Mouse (Mus musculus) MEL (cell line): ENCODE measurements around the gene Hist1h1e. TPM values are rescaled to one million over a fixed set of nuclear protein-coding genes. Genes with fewer than 3 reads are reported as not detected.
A peak's percentile ranks its signal among the peaks of the same experiment; 100 is the strongest.

ENCODE experiments used
- DNase-seq: peaks from one replicate; pipeline ENCODE4 v3.0.0; 2011; ENCODE audit warnings: low read depth, low spot score
- H3K27ac ChIP-seq: 2 replicates; pipeline ENCODE4 v1.5.1; 2012; ENCODE audit warnings: low read depth, mild to moderate bottlenecking, control low read depth, low read length, moderate library complexity; ENCODE audit not compliant: control insufficient read depth
- H3K27me3 ChIP-seq, 2 experiments: fragments of 150-350 bp in 1 of 2; sonication (generic) in 1 of 2; 2 replicates each; pipeline ENCODE4 v1.6.1; 2012; ENCODE audit warnings: low read length in 2 of 2, mild to moderate bottlenecking in 2 of 2, improper control_type of control experiment in 1 of 2, moderate library complexity in 1 of 2; ENCODE audit not compliant: insufficient read depth in 2 of 2, control insufficient read depth in 1 of 2
- H3K36me3 ChIP-seq, 2 experiments: 2 replicates each; pipeline ENCODE4 v1.6.1; 2012 to 2014; ENCODE audit warnings: low read length in 2 of 2, improper control_type of control experiment in 1 of 2, inconsistent platforms in 1 of 2, mild to moderate bottlenecking in 1 of 2; ENCODE audit not compliant: insufficient read depth in 2 of 2, control insufficient read depth in 1 of 2
- H3K4me1 ChIP-seq, 2 experiments: fragments of 150-350 bp in 1 of 2; sonication (generic) in 1 of 2; 2 replicates each; pipeline ENCODE4 v1.6.1; 2012; ENCODE audit warnings: low read length in 2 of 2, improper control_type of control experiment in 1 of 2, mild to moderate bottlenecking in 1 of 2; ENCODE audit not compliant: insufficient read depth in 2 of 2, control insufficient read depth in 1 of 2
- H3K4me3 ChIP-seq, 2 experiments: fragments of 150-350 bp in 1 of 2; sonication (generic) in 1 of 2; 2 replicates each; pipeline ENCODE4 v1.5.1; 2012; ENCODE audit warnings: low read depth in 2 of 2, low read length in 2 of 2, mild to moderate bottlenecking in 2 of 2, moderate library complexity in 2 of 2, control low read depth in 1 of 2, improper control_type of control experiment in 1 of 2; ENCODE audit not compliant: control insufficient read depth in 1 of 2, insufficient read depth in 1 of 2
- H3K79me2 ChIP-seq: 2 replicates; pipeline ENCODE4 v1.6.1; 2012; ENCODE audit warnings: mild to moderate bottlenecking, low read length, moderate library complexity; ENCODE audit not compliant: control insufficient read depth, poor library complexity, insufficient read depth
- H3K9ac ChIP-seq: 2 replicates; pipeline ENCODE4 v1.6.1; 2012; ENCODE audit warnings: low read depth, mild to moderate bottlenecking, control low read depth, low read length, moderate library complexity; ENCODE audit not compliant: control insufficient read depth, poor library complexity, severe bottlenecking
- H3K9me3 ChIP-seq: fragments of 150-350 bp; sonication (generic); replicated peaks from 2 replicates; pipeline ENCODE4 v1.6.1; 2012; ENCODE audit warnings: mild to moderate bottlenecking, low read length, improper control_type of control experiment, moderate library complexity; ENCODE audit not compliant: insufficient read depth
- CTCF ChIP-seq, 3 experiments: IDR thresholded peaks in 2 of 3; conservative IDR thresholded peaks in 1 of 3; 2 replicates each; pipeline ENCODE4 v1.5.1; 2011 to 2012; ENCODE audit warnings: low read length in 3 of 3, low read depth in 2 of 3, mild to moderate bottlenecking in 2 of 3, improper control_type of control experiment in 1 of 3, inconsistent platforms in 1 of 3, mixed read lengths in 1 of 3, moderate library complexity in 1 of 3; ENCODE audit not compliant: control insufficient read depth in 1 of 3, insufficient read depth in 1 of 3, poor library complexity in 1 of 3, severe bottlenecking in 1 of 3
- E2F4 ChIP-seq: IDR thresholded peaks from 2 replicates; pipeline ENCODE4 v1.6.1; 2011; ENCODE audit warnings: low read depth, low read length, improper control_type of control experiment, borderline replicate concordance
- ELF1 ChIP-seq: IDR thresholded peaks from 2 replicates; pipeline ENCODE4 v1.6.1; 2014; ENCODE audit warnings: low read depth, mild to moderate bottlenecking, inconsistent platforms, low read length, improper control_type of control experiment, moderate library complexity
- ETS1 ChIP-seq: IDR thresholded peaks from 2 replicates; pipeline ENCODE4 v1.6.1; 2012; ENCODE audit warnings: low read depth, mild to moderate bottlenecking, inconsistent platforms, low read length, improper control_type of control experiment, moderate library complexity
- HCFC1 ChIP-seq: IDR thresholded peaks from 2 replicates; pipeline ENCODE4 v1.6.1; 2012; ENCODE audit warnings: low read depth, mild to moderate bottlenecking, inconsistent platforms, low read length, improper control_type of control experiment, moderate library complexity
- JUND ChIP-seq: IDR thresholded peaks from 2 replicates; pipeline ENCODE4 v1.6.1; 2011; ENCODE audit warnings: low read depth, mild to moderate bottlenecking, improper control_type of control experiment, low read length
- KAT2A ChIP-seq: conservative IDR thresholded peaks from 2 replicates; pipeline ENCODE4 v1.6.1; 2012; ENCODE audit warnings: low read depth, low read length, improper control_type of control experiment, inconsistent platforms
- MAFK ChIP-seq: IDR thresholded peaks from 2 replicates; pipeline ENCODE4 v1.6.1; 2011; ENCODE audit warnings: low read depth, mild to moderate bottlenecking, low read length, improper control_type of control experiment, borderline replicate concordance
- MEF2A ChIP-seq: IDR thresholded peaks from 2 replicates; pipeline ENCODE4 v1.6.1; 2014; ENCODE audit warnings: low read depth, mild to moderate bottlenecking, inconsistent platforms, low read length, improper control_type of control experiment; ENCODE audit not compliant: poor library complexity, insufficient replicate concordance, severe bottlenecking; ENCODE audit errors: extremely low read depth
- MXI1 ChIP-seq: IDR thresholded peaks from 2 replicates; pipeline ENCODE4 v1.6.1; 2011; ENCODE audit warnings: mild to moderate bottlenecking, low read depth, low read length, improper control_type of control experiment
- MYB ChIP-seq: IDR thresholded peaks from 2 replicates; pipeline ENCODE4 v1.6.1; 2011; ENCODE audit warnings: mild to moderate bottlenecking, low read depth, low read length, improper control_type of control experiment
- POLR2A ChIP-seq, 2 experiments: IDR thresholded peaks; 2 replicates each; pipeline ENCODE4 v1.6.1; 2011 to 2012; ENCODE audit warnings: low read length in 2 of 2, mild to moderate bottlenecking in 2 of 2, control low read depth in 1 of 2, improper control_type of control experiment in 1 of 2, low read depth in 1 of 2, moderate library complexity in 1 of 2; ENCODE audit not compliant: control insufficient read depth in 1 of 2, insufficient read depth in 1 of 2, poor library complexity in 1 of 2
- POLR2AphosphoS2 ChIP-seq: IDR thresholded peaks from 2 replicates; pipeline ENCODE4 v1.6.1; 2011; ENCODE audit warnings: low read length, improper control_type of control experiment
- RAD21 ChIP-seq: IDR thresholded peaks from 2 replicates; pipeline ENCODE4 v1.6.1; 2011; ENCODE audit warnings: mild to moderate bottlenecking, low read depth, low read length, improper control_type of control experiment
- SIN3A ChIP-seq: IDR thresholded peaks from 2 replicates; pipeline ENCODE4 v1.6.1; 2012; ENCODE audit warnings: low read length, improper control_type of control experiment, inconsistent platforms
- SMC3 ChIP-seq: IDR thresholded peaks from 2 replicates; pipeline ENCODE4 v1.6.1; 2011; ENCODE audit warnings: low read depth, low read length, improper control_type of control experiment
- TBP ChIP-seq: IDR thresholded peaks from 2 replicates; pipeline ENCODE4 v1.8.0; 2011; ENCODE audit warnings: low read depth, low read length, improper control_type of control experiment
- TCF12 ChIP-seq: IDR thresholded peaks from 2 replicates; pipeline ENCODE4 v1.6.1; 2014; ENCODE audit warnings: low read depth, mild to moderate bottlenecking, inconsistent platforms, low read length, improper control_type of control experiment, moderate library complexity
- UBTF ChIP-seq: IDR thresholded peaks from 2 replicates; pipeline ENCODE4 v1.6.1; 2012; ENCODE audit warnings: low read depth, mild to moderate bottlenecking, inconsistent platforms, low read length, improper control_type of control experiment, moderate library complexity, borderline replicate concordance; ENCODE audit not compliant: insufficient read depth
- USF2 ChIP-seq, 2 experiments: IDR thresholded peaks; 2 replicates each; pipeline ENCODE4 v1.6.1; 2011 to 2012; ENCODE audit warnings: improper control_type of control experiment in 2 of 2, low read length in 2 of 2, borderline replicate concordance in 1 of 2, inconsistent platforms in 1 of 2, low read depth in 1 of 2, mild to moderate bottlenecking in 1 of 2; ENCODE audit not compliant: insufficient read depth in 1 of 2
- ZC3H11A ChIP-seq: IDR thresholded peaks from 2 replicates; pipeline ENCODE4 v1.6.1; 2012; ENCODE audit warnings: low read depth, mild to moderate bottlenecking, inconsistent platforms, low read length, improper control_type of control experiment
- ZKSCAN1 ChIP-seq: IDR thresholded peaks from 2 replicates; pipeline ENCODE4 v1.6.1; 2012; ENCODE audit warnings: low read depth, mild to moderate bottlenecking, inconsistent platforms, low read length, improper control_type of control experiment, moderate library complexity
- ZNF384 ChIP-seq: IDR thresholded peaks from 2 replicates; pipeline ENCODE4 v1.6.1; 2012; ENCODE audit warnings: low read depth, mild to moderate bottlenecking, inconsistent platforms, low read length, improper control_type of control experiment
- polyA plus RNA-seq, 2 experiments: library from polyadenylated mRNA; stranded (reverse) in 1 of 2; unstranded in 1 of 2; fragments of >175 nt in 1 of 2; fragments of >200 nt in 1 of 2; gene quantifications; 2 replicates each; pipeline versions ENCODE4 v1.2.1 to v1.2.4; 2012; ENCODE audit warnings: low replicate concordance in 2 of 2, low read depth in 1 of 2; ENCODE audit not compliant: insufficient read length in 2 of 2, insufficient read depth in 1 of 2, missing spikeins in 1 of 2
- total RNA-seq: library from RNA; depleted of rRNA; stranded (reverse); fragments of 300-350 nt; gene quantifications from 2 replicates; pipeline ENCODE4 v1.2.3, GENCODE M21; 2012

Gene Hist1h1e
- total and polyA plus RNA-seq, 3 experiments, result 1.6 to 268 TPM; not detected in 1

DNA sequence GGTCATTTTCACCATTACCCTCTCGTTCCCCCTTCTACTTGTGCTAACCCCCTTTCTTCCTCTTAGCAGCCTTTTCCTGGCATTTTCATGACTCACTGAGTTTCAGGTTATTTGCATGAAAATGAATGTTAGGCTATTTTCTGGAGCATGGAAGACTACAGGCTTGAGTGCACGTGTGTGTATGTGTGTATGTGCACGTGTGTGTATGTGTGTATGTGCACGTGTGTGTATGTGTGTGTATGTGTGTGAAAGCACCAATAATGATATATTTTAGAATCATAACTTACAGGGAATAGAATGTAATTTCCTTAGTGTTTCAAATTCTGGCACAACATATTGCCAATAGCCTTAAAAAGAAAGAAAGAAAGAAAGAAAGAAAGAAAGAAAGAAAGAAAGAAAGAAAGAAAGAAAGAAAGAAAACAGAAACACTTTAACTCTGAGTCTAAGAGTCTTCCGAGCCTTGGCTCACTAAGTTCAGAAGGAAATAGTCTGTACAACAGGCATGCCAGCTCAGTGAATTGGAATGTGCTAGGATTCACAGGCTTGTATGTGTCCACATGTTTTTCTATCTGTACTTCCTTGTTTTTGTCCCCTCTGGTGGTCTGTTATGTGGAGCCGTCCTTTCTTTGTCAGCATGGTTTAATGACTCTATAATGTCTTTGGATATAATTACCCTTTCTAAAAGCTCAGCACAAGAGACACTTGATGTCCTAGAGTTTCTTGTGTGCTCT lies 37.4 kb upstream of the Hist1h1e start:
- Histone ChIP-seq H3K4me1 (no peaks in the 10 kb centered on the region), H3K79me2 (no peaks in the 10 kb centered on the region), H3K9ac (no peak overlapping the region), H3K4me3 (no peak overlapping the region), H3K9me3 (no peaks in the 10 kb centered on the region), H3K27ac (no peak overlapping the region), H3K27me3 (peaks cover 4 to 5% of the 10 kb centered on the region in 2 experiments), H3K36me3 (no peaks in the 10 kb centered on the region)
- TF ChIP-seq KAT2A (no peak), ZC3H11A (no peak), POLR2A (IDR thresholded peaks at IDR 0.05; ENCODE audit: control insufficient read depth in 1 of 2, insufficient read depth in 1 of 2, low read depth in 1 of 2, low read length in 2 of 2, poor library complexity in 1 of 2) (no peak), ZNF384 (no peak), ELF1 (no peak), JUND (no peak)
- no peak for DNase-seq

- DNase-seq, result peak; percentile 62
- TF ChIP-seq ELF1, result no peak
- no peak for TF ChIP-seq USF2 (IDR thresholded peaks at IDR 0.05; ENCODE audit: borderline replicate concordance in 1 of 2, insufficient read depth in 1 of 2, low read depth in 1 of 2, low read length in 2 of 2)
- no peak for TF ChIP-seq E2F4
- TF ChIP-seq ZC3H11A, result peak; percentile 28; the same call in 1 of the 2 replicates
- TF ChIP-seq MAFK, result no peak
- peak; percentile 23 to 67 (median 44); a peak in 4 of 6 replicates for TF ChIP-seq CTCF (IDR thresholded peaks at IDR 0.05 in 2 of 3, conservative IDR thresholded peaks at IDR 0.05 in 1 of 3; ENCODE audit: control insufficient read depth in 1 of 3, insufficient read depth in 1 of 3, low read depth in 2 of 3, low read length in 3 of 3, poor library complexity in 1 of 3, severe bottlenecking in 1 of 3)
- TF ChIP-seq TCF12, result no peak
- no peak for TF ChIP-seq ETS1
- no peak for TF ChIP-seq SIN3A
- no peak for TF ChIP-seq UBTF
- no peak for TF ChIP-seq MXI1
- no peak for TF ChIP-seq ZKSCAN1
- TF ChIP-seq HCFC1, result no peak
- no peak for TF ChIP-seq TBP
- no peak for TF ChIP-seq MYB
- TF ChIP-seq MEF2A, result no peak
- peak; percentile 75 for TF ChIP-seq RAD21
- no peak for TF ChIP-seq POLR2AphosphoS2
- TF ChIP-seq SMC3, result peak; percentile 57
- TF ChIP-seq, all 39 proteins: peak for 4
- Histone ChIP-seq H3K9ac (no peak overlapping the region), H3K4me1 (no peaks in the 10 kb centered on the region), H3K27me3 (peaks cover 2 to 3% of the 10 kb centered on the region in 2 experiments; a peak in 1 of 4 replicates), H3K79me2 (no peaks in the 10 kb centered on the region), H3K36me3 (no peaks in the 10 kb centered on the region), H3K4me3 (no peak overlapping the region), H3K9me3 (no peaks in the 10 kb centered on the region), H3K27ac (no peak overlapping the region)
Observed at GRCm38 (mm10) chr13:23630653-23631052, 8.3 kb upstream of the Hist1h1e start.
